Mouse (Mus musculus): Measurements from ENCODE around the gene Stard3. TPM values are rescaled to one million over a fixed set of nuclear protein-coding genes. Genes with fewer than 3 reads are reported as not detected.
A peak's percentile ranks its signal among the peaks of the same experiment; 100 is the strongest.

Stard3 gene
- polyA plus RNA-seq, 1 experiment, result 271 TPM

GRCm38 (mm10) chr11:98364410-98364809 is 6.2 kb downstream of the Stard3 start:
- Histone ChIP-seq H3K36me3 (ENCODE audit: control insufficient read depth, insufficient read depth, low read length) (no peaks in the 10 kb centered on the region), H3K4me3 (ENCODE audit: control insufficient read depth, insufficient read depth, low read length) (no peak overlapping the region), H3K27ac (ENCODE audit: control insufficient read depth, insufficient read depth, low read length) (no peak overlapping the region), H3K4me1 (replicated peaks; ENCODE audit: control insufficient read depth, insufficient read depth, low read length) (peaks cover 50% of the 10 kb centered on the region), H3K27me3 (ENCODE audit: control insufficient read depth, insufficient read depth, low read length) (no peaks in the 10 kb centered on the region)
- no peak for TF ChIP-seq POLR2A (IDR thresholded peaks at IDR 0.05; ENCODE audit: control insufficient read depth, extremely low read depth, insufficient read depth, low read length, poor library complexity)
- no peak for TF ChIP-seq CTCF (IDR thresholded peaks at IDR 0.05; ENCODE audit: borderline replicate concordance, control insufficient read depth, extremely low read depth, insufficient read depth, low read length, poor library complexity)
- DNase-seq, result no peak
- 76% methylated on average over 5 of the region's 5 CpGs for WGBS

- TF ChIP-seq POLR2A (IDR thresholded peaks at IDR 0.05; ENCODE audit: control insufficient read depth, extremely low read depth, insufficient read depth, low read length, poor library complexity), result no peak
- no peak for TF ChIP-seq CTCF (IDR thresholded peaks at IDR 0.05; ENCODE audit: borderline replicate concordance, control insufficient read depth, extremely low read depth, insufficient read depth, low read length, poor library complexity)
- WGBS, result 11% methylated on average over 10 of the region's 10 CpGs
- peaks cover 42% of the 10 kb centered on the region for H3K4me1 ChIP-seq (replicated peaks; ENCODE audit: control insufficient read depth, insufficient read depth, low read length)
- DNase-seq, result no peak
- H3K36me3 ChIP-seq (ENCODE audit: control insufficient read depth, insufficient read depth, low read length), result no peaks in the 10 kb centered on the region
- no peaks in the 10 kb centered on the region for H3K27me3 ChIP-seq (ENCODE audit: control insufficient read depth, insufficient read depth, low read length)
- no peak overlapping the region for H3K4me3 ChIP-seq (ENCODE audit: control insufficient read depth, insufficient read depth, low read length)
- no peak overlapping the region for H3K27ac ChIP-seq (ENCODE audit: control insufficient read depth, insufficient read depth, low read length)
These were observed 8.1 kb downstream of the Stard3 start for GRCm38 (mm10) chr11:98366290-98366689.

- H3K4me3 ChIP-seq (ENCODE audit: control insufficient read depth, insufficient read depth, low read length), result no peak overlapping the region
- H3K27ac ChIP-seq (ENCODE audit: control insufficient read depth, insufficient read depth, low read length), result peak overlapping the region; percentile 59
- 12% methylated on average over 10 of the region's 10 CpGs for WGBS
- 0 out of 2 replicates have a peak, but pooled peaks have one; percentile 16 for TF ChIP-seq CTCF (IDR thresholded peaks at IDR 0.05; ENCODE audit: borderline replicate concordance, control insufficient read depth, extremely low read depth, insufficient read depth, low read length, poor library complexity)
- TF ChIP-seq POLR2A (IDR thresholded peaks at IDR 0.05; ENCODE audit: control insufficient read depth, extremely low read depth, insufficient read depth, low read length, poor library complexity), result no peak
- H3K36me3 ChIP-seq (ENCODE audit: control insufficient read depth, insufficient read depth, low read length), result no peaks in the 10 kb centered on the region
- DNase-seq, result peak; percentile 63
- no peaks in the 10 kb centered on the region for H3K27me3 ChIP-seq (ENCODE audit: control insufficient read depth, insufficient read depth, low read length)
- peaks cover 44% of the 10 kb centered on the region for H3K4me1 ChIP-seq (replicated peaks; ENCODE audit: control insufficient read depth, insufficient read depth, low read length)
These were observed 9.1 kb downstream of the Stard3 start for GRCm38 (mm10) chr11:98367171-98367862.

GRCm38 (mm10) chr11:98367863-98368186 is 9.7 kb downstream of the Stard3 start:
- H3K4me1 ChIP-seq (replicated peaks; ENCODE audit: control insufficient read depth, insufficient read depth, low read length), result peaks cover 44% of the 10 kb centered on the region
- H3K27ac ChIP-seq (ENCODE audit: control insufficient read depth, insufficient read depth, low read length), result peak overlapping the region; percentile 59; the same call in 1 of the 2 replicates
- H3K27me3 ChIP-seq (ENCODE audit: control insufficient read depth, insufficient read depth, low read length), result no peaks in the 10 kb centered on the region
- WGBS, result 26% methylated on average over 7 of the region's 7 CpGs
- H3K4me3 ChIP-seq (ENCODE audit: control insufficient read depth, insufficient read depth, low read length), result no peak overlapping the region
- no peaks in the 10 kb centered on the region for H3K36me3 ChIP-seq (ENCODE audit: control insufficient read depth, insufficient read depth, low read length)
- no peak for DNase-seq
- TF ChIP-seq POLR2A (IDR thresholded peaks at IDR 0.05; ENCODE audit: control insufficient read depth, extremely low read depth, insufficient read depth, low read length, poor library complexity) (no peak), CTCF (IDR thresholded peaks at IDR 0.05; ENCODE audit: borderline replicate concordance, control insufficient read depth, extremely low read depth, insufficient read depth, low read length, poor library complexity) (no peak)

GRCm38 (mm10) chr11:98369337-98369736 is 11.2 kb downstream of the Stard3 start:
- no peak overlapping the region for H3K27ac ChIP-seq (ENCODE audit: control insufficient read depth, insufficient read depth, low read length)
- DNase-seq, result no peak
- H3K27me3 ChIP-seq (ENCODE audit: control insufficient read depth, insufficient read depth, low read length), result no peaks in the 10 kb centered on the region
- TF ChIP-seq CTCF (IDR thresholded peaks at IDR 0.05; ENCODE audit: borderline replicate concordance, control insufficient read depth, extremely low read depth, insufficient read depth, low read length, poor library complexity) (no peak), POLR2A (IDR thresholded peaks at IDR 0.05; ENCODE audit: control insufficient read depth, extremely low read depth, insufficient read depth, low read length, poor library complexity) (no peak)
- peaks cover 5% of the 10 kb centered on the region for H3K36me3 ChIP-seq (ENCODE audit: control insufficient read depth, insufficient read depth, low read length)
- no peak overlapping the region for H3K4me3 ChIP-seq (ENCODE audit: control insufficient read depth, insufficient read depth, low read length)
- 92% methylated on average over 6 of the region's 6 CpGs for WGBS
- H3K4me1 ChIP-seq (replicated peaks; ENCODE audit: control insufficient read depth, insufficient read depth, low read length), result peaks cover 32% of the 10 kb centered on the region

GRCm38 (mm10) chr11:98370588-98370987 is 12.4 kb downstream of the Stard3 start:
- Histone ChIP-seq H3K36me3 (ENCODE audit: control insufficient read depth, insufficient read depth, low read length) (peaks cover 18% of the 10 kb centered on the region), H3K27ac (ENCODE audit: control insufficient read depth, insufficient read depth, low read length) (no peak overlapping the region), H3K4me1 (replicated peaks; ENCODE audit: control insufficient read depth, insufficient read depth, low read length) (peaks cover 32% of the 10 kb centered on the region), H3K27me3 (ENCODE audit: control insufficient read depth, insufficient read depth, low read length) (no peaks in the 10 kb centered on the region), H3K4me3 (ENCODE audit: control insufficient read depth, insufficient read depth, low read length) (no peak overlapping the region)
- TF ChIP-seq CTCF (IDR thresholded peaks at IDR 0.05; ENCODE audit: borderline replicate concordance, control insufficient read depth, extremely low read depth, insufficient read depth, low read length, poor library complexity) (no peak), POLR2A (IDR thresholded peaks at IDR 0.05; ENCODE audit: control insufficient read depth, extremely low read depth, insufficient read depth, low read length, poor library complexity) (no peak)
- no peak for DNase-seq
- 95% methylated on average over 2 of the region's 2 CpGs for WGBS

Data from thymus, adult 2 months (tissue).